Mouse (Mus musculus) forebrain, embryonic 14.5 days (tissue): Measurements from ENCODE around the gene Mmp14. TPM values are rescaled to one million over a fixed set of nuclear protein-coding genes. Genes with fewer than 3 reads are reported as not detected.

Experiments used
- ATAC-seq: fragments of 200-750 bp; cut with Nextera tagmentation; 2 replicates; pipeline ENCODE4 v1.8.0; 2017; ENCODE audit warnings: mild to moderate bottlenecking, moderate library complexity
- DNase-seq: peaks from one replicate; pipeline ENCODE4 v3.0.0-alpha.2; 2015; ENCODE audit warnings: low spot score
- H3K27ac ChIP-seq: fragments of 300-500 bp; sonication (generic); 2 replicates; pipeline ENCODE4 v1.5.1; 2014; ENCODE audit warnings: low read depth, mild to moderate bottlenecking, control low read depth, low read length, moderate library complexity
- H3K27me3 ChIP-seq: fragments of 300-500 bp; sonication (generic); replicated peaks from 2 replicates; pipeline ENCODE4 v1.6.1; 2014; ENCODE audit warnings: low read length, control low read depth, mixed read lengths; ENCODE audit not compliant: control insufficient read depth, insufficient read depth
- H3K36me3 ChIP-seq: fragments of 300-500 bp; sonication (generic); 2 replicates; pipeline ENCODE4 v1.6.1; 2014; ENCODE audit warnings: low read length, control low read depth; ENCODE audit not compliant: control insufficient read depth, insufficient read depth
- H3K4me1 ChIP-seq: fragments of 300-500 bp; sonication (generic); 2 replicates; pipeline ENCODE4 v1.6.1; 2014; ENCODE audit warnings: antibody characterized with exemption, low read length, control low read depth; ENCODE audit not compliant: control insufficient read depth, insufficient read depth
- H3K4me2 ChIP-seq: fragments of 300-500 bp; sonication (generic); 2 replicates; pipeline ENCODE4 v1.6.1; 2014; ENCODE audit warnings: mild to moderate bottlenecking, control low read depth, low read length
- H3K4me3 ChIP-seq: fragments of 300-500 bp; sonication (generic); 2 replicates; pipeline ENCODE4 v1.5.1; 2014; ENCODE audit warnings: low read depth, low read length, control low read depth
- H3K9ac ChIP-seq: fragments of 300-500 bp; sonication (generic); 2 replicates; pipeline ENCODE4 v1.6.1; 2014; ENCODE audit warnings: mild to moderate bottlenecking, low read length, control low read depth, moderate library complexity
- H3K9me3 ChIP-seq: fragments of 300-500 bp; sonication (generic); replicated peaks from 2 replicates; pipeline ENCODE4 v1.6.1; 2016; ENCODE audit warnings: low read length, control low read depth, mixed read lengths; ENCODE audit not compliant: control insufficient read depth
- WGBS: fragments of 180-500 bp; shearing (Covaris S2); extraction: QIAGEN DNeasy Blood & Tissue Kit; methylation state at CpG from one replicate; pipeline ENCODE4 v1.1.7; 2014; 5-methylcytosine and 5-hydroxymethylcytosine counted together
- polyA plus RNA-seq: library from polyadenylated mRNA; unstranded; fragments of >200 nt; fragmentation: Nextera tagmentation; extraction: Ambion mirVana; gene quantifications from 2 replicates; pipeline ENCODE4 v1.2.1, GENCODE M21; 2014

The Mmp14 gene
- 48.2 and 51.5 TPM in 2 replicates for polyA plus RNA-seq

- peak within 1 kb of the TSS; percentile 68 for H3K4me3 ChIP-seq
- no peaks in the 10 kb centered on the region for H3K27me3 ChIP-seq
- under 1% methylated on average over 47 of the region's 49 CpGs for WGBS
- peak within 1 kb of the TSS; percentile 69 for H3K4me2 ChIP-seq
- ATAC-seq (peak; percentile 49), DNase-seq (peak; percentile 86)
- H3K27ac ChIP-seq, result peak within 1 kb of the TSS; percentile 95
- peak within 1 kb of the TSS; percentile 95 for H3K9ac ChIP-seq
- peaks cover 25% of the 10 kb centered on the region for H3K4me1 ChIP-seq
- no peaks in the 10 kb centered on the region for H3K9me3 ChIP-seq
- peaks cover 27% of the 10 kb centered on the region for H3K36me3 ChIP-seq
Observed at GRCm38 (mm10) chr14:54431334-54432077, at the start of gene Mmp14. Gene Mmp14 (plus strand): TSS chr14:54431612.

- 84% methylated on average over 10 of the region's 10 CpGs for WGBS
- Histone ChIP-seq H3K9me3 (no peaks in the 10 kb centered on the region), H3K4me1 (no peaks in the 10 kb centered on the region), H3K36me3 (no peaks in the 10 kb centered on the region), H3K9ac (no peak overlapping the region), H3K4me3 (no peak overlapping the region), H3K4me2 (no peak overlapping the region), H3K27me3 (no peaks in the 10 kb centered on the region), H3K27ac (no peak overlapping the region)
- no peak for ATAC-seq
- DNase-seq, result no peak
Observed at GRCm38 (mm10) chr14:54381816-54382215, 49.6 kb upstream of the Mmp14 start.

GRCm38 (mm10) chr14:54382641-54383040 lies 48.8 kb upstream of the Mmp14 start:
- Histone ChIP-seq H3K4me1 (no peaks in the 10 kb centered on the region), H3K9me3 (no peaks in the 10 kb centered on the region), H3K4me2 (no peak overlapping the region), H3K27ac (no peak overlapping the region), H3K9ac (no peak overlapping the region), H3K27me3 (no peaks in the 10 kb centered on the region), H3K36me3 (no peaks in the 10 kb centered on the region), H3K4me3 (no peak overlapping the region)
- WGBS, result 59% methylated on average over 9 of the region's 9 CpGs
- DNase-seq (no peak), ATAC-seq (no peak)

GRCm38 (mm10) chr14:54383355-54383771 lies 48.0 kb upstream of the Mmp14 start:
- 70% methylated on average over 4 of the region's 4 CpGs for WGBS
- Histone ChIP-seq H3K4me3 (no peak overlapping the region), H3K4me2 (no peak overlapping the region), H3K27me3 (no peaks in the 10 kb centered on the region), H3K27ac (no peak overlapping the region; the same call in 1 of the 2 replicates), H3K4me1 (no peaks in the 10 kb centered on the region), H3K36me3 (no peaks in the 10 kb centered on the region), H3K9me3 (no peaks in the 10 kb centered on the region), H3K9ac (no peak overlapping the region)
- DNase-seq (no peak), ATAC-seq (no peak)

- no peak overlapping the region for H3K4me3 ChIP-seq
- no peak overlapping the region for H3K4me2 ChIP-seq
- H3K36me3 ChIP-seq, result no peaks in the 10 kb centered on the region
- H3K27ac ChIP-seq, result no peak overlapping the region
- H3K9me3 ChIP-seq, result no peaks in the 10 kb centered on the region
- no peaks in the 10 kb centered on the region for H3K4me1 ChIP-seq
- WGBS, result 91% methylated on average over 8 of the region's 8 CpGs
- H3K27me3 ChIP-seq, result no peaks in the 10 kb centered on the region
- ATAC-seq (no peak), DNase-seq (no peak)
- H3K9ac ChIP-seq, result no peak overlapping the region
Observed at GRCm38 (mm10) chr14:54384396-54384795, 47.0 kb upstream of the Mmp14 start.

GRCm38 (mm10) chr14:54385968-54386618 lies 45.3 kb upstream of the Mmp14 start:
- Histone ChIP-seq H3K9me3 (no peaks in the 10 kb centered on the region), H3K4me2 (no peak overlapping the region), H3K36me3 (no peaks in the 10 kb centered on the region), H3K27ac (no peak overlapping the region), H3K27me3 (no peaks in the 10 kb centered on the region), H3K4me3 (no peak overlapping the region), H3K9ac (no peak overlapping the region), H3K4me1 (no peaks in the 10 kb centered on the region)
- DNase-seq, result no peak
- WGBS, result 88% methylated on average over 7 of the region's 7 CpGs
- no peak for ATAC-seq

GRCm38 (mm10) chr14:54387546-54387945 lies 43.9 kb upstream of the Mmp14 start:
- Histone ChIP-seq H3K4me2 (no peak overlapping the region), H3K9ac (no peak overlapping the region), H3K27me3 (no peaks in the 10 kb centered on the region), H3K4me1 (no peaks in the 10 kb centered on the region), H3K36me3 (no peaks in the 10 kb centered on the region), H3K27ac (no peak overlapping the region), H3K4me3 (no peak overlapping the region), H3K9me3 (no peaks in the 10 kb centered on the region)
- DNase-seq (no peak), ATAC-seq (no peak)
- WGBS, result 86% methylated on average over 6 of the region's 6 CpGs

- 65% methylated on average over 6 of the region's 6 CpGs for WGBS
- Histone ChIP-seq H3K27me3 (no peaks in the 10 kb centered on the region), H3K27ac (no peak overlapping the region), H3K4me1 (no peaks in the 10 kb centered on the region), H3K9me3 (no peaks in the 10 kb centered on the region), H3K36me3 (no peaks in the 10 kb centered on the region), H3K4me3 (no peak overlapping the region), H3K9ac (no peak overlapping the region), H3K4me2 (no peak overlapping the region)
- ATAC-seq (no peak), DNase-seq (no peak)
Observed at GRCm38 (mm10) chr14:54390843-54391242, 40.6 kb upstream of the Mmp14 start.

- H3K9ac ChIP-seq, result no peak overlapping the region
- H3K4me1 ChIP-seq, result no peaks in the 10 kb centered on the region
- no peaks in the 10 kb centered on the region for H3K27me3 ChIP-seq
- H3K27ac ChIP-seq, result no peak overlapping the region
- H3K4me2 ChIP-seq, result no peak overlapping the region
- H3K36me3 ChIP-seq, result no peaks in the 10 kb centered on the region
- no peaks in the 10 kb centered on the region for H3K9me3 ChIP-seq
- WGBS, result 79% methylated on average over 3 of the region's 3 CpGs
- H3K4me3 ChIP-seq, result no peak overlapping the region
- DNase-seq, result no peak
- ATAC-seq, result no peak
Observed at GRCm38 (mm10) chr14:54393794-54394193, 37.6 kb upstream of the Mmp14 start.
